Mouse (Mus musculus) kidney, embryonic 14.5 days (tissue): ENCODE results near the gene Zfp277. TPM values are rescaled to one million over a fixed set of nuclear protein-coding genes. Genes with fewer than 3 reads are reported as not detected.

Experiments
- ATAC-seq: fragments of 200-750 bp; cut with Nextera tagmentation; 2 replicates; pipeline ENCODE4 v1.8.0; 2017; ENCODE audit warnings: moderate number of reproducible peaks, mild to moderate bottlenecking, moderate TSS enrichment, moderate library complexity; ENCODE audit not compliant: low FRiP score, low TSS enrichment
- H3K27ac ChIP-seq: fragments of 300-500 bp; sonication (generic); 2 replicates; pipeline ENCODE4 v1.5.1; 2014; ENCODE audit warnings: low read depth, mild to moderate bottlenecking, low read length, moderate library complexity, mixed read lengths
- H3K27me3 ChIP-seq: fragments of 300-500 bp; sonication (generic); 2 replicates; pipeline ENCODE4 v1.6.1; 2014; ENCODE audit warnings: mild to moderate bottlenecking, low read length; ENCODE audit not compliant: control insufficient read depth, insufficient read depth
- H3K36me3 ChIP-seq: fragments of 300-500 bp; sonication (generic); 2 replicates; pipeline ENCODE4 v1.6.1; 2014; ENCODE audit warnings: low read length, mixed read lengths; ENCODE audit not compliant: control insufficient read depth, insufficient read depth
- H3K4me1 ChIP-seq: fragments of 300-500 bp; sonication (generic); 2 replicates; pipeline ENCODE4 v1.6.1; 2014; ENCODE audit warnings: low read length, mixed read lengths; ENCODE audit not compliant: control insufficient read depth, insufficient read depth
- H3K4me2 ChIP-seq: fragments of 300-500 bp; sonication (generic); replicated peaks from 2 replicates; pipeline ENCODE4 v1.6.1; 2014; ENCODE audit warnings: low read depth, mild to moderate bottlenecking, low read length
- H3K4me3 ChIP-seq: fragments of 300-500 bp; sonication (generic); 2 replicates; pipeline ENCODE4 v1.5.1; 2014; ENCODE audit warnings: mild to moderate bottlenecking, low read length
- H3K9ac ChIP-seq: fragments of 300-500 bp; sonication (generic); 2 replicates; pipeline ENCODE4 v1.6.1; 2014; ENCODE audit warnings: low read depth, mild to moderate bottlenecking, low read length, moderate library complexity
- H3K9me3 ChIP-seq: fragments of 300-500 bp; sonication (generic); 2 replicates; pipeline ENCODE4 v1.6.1; 2016; ENCODE audit warnings: low read length; ENCODE audit not compliant: control insufficient read depth
- WGBS: fragments of 180-500 bp; shearing (Covaris S2); extraction: QIAGEN DNeasy Blood & Tissue Kit; methylation state at CpG from one replicate; pipeline ENCODE4 v1.1.7; 2014; 5-methylcytosine and 5-hydroxymethylcytosine counted together
- polyA plus RNA-seq: library from polyadenylated mRNA; unstranded; fragments of >200 nt; fragmentation: Nextera tagmentation; extraction: Ambion mirVana; gene quantifications from 2 replicates; pipeline ENCODE4 v1.2.1, GENCODE M21; 2014

The Zfp277 gene
- polyA plus RNA-seq, 1 experiment from 2014 or later, result 51.9 TPM

GRCm38 (mm10) chr12:40468235-40468634 lies 22.5 kb upstream of the Zfp277 start:
- peaks cover 15% of the 10 kb centered on the region for H3K4me1 ChIP-seq
- WGBS, result 81% methylated on average over 4 of the region's 4 CpGs
- H3K4me3 ChIP-seq, result no peak overlapping the region
- no peak overlapping the region for H3K27ac ChIP-seq
- no peaks in the 10 kb centered on the region for H3K36me3 ChIP-seq
- no peaks in the 10 kb centered on the region for H3K27me3 ChIP-seq
- H3K9me3 ChIP-seq, result no peaks in the 10 kb centered on the region
- no peak overlapping the region for H3K9ac ChIP-seq
- H3K4me2 ChIP-seq, result no peak overlapping the region
- no peak for ATAC-seq

- Histone ChIP-seq H3K4me2 (no peak overlapping the region), H3K4me3 (no peak overlapping the region), H3K36me3 (no peaks in the 10 kb centered on the region), H3K9me3 (no peaks in the 10 kb centered on the region), H3K27me3 (no peaks in the 10 kb centered on the region), H3K27ac (no peak overlapping the region; the same call in 1 of the 2 replicates), H3K4me1 (no peaks in the 10 kb centered on the region), H3K9ac (no peak overlapping the region)
- 33% methylated on average over 6 of the region's 6 CpGs for WGBS
- peak; percentile 50; the same call in 1 of the 2 replicates for ATAC-seq
Measured at GRCm38 (mm10) chr12:40464282-40464681, 18.6 kb upstream of the Zfp277 start.

- H3K4me3 ChIP-seq, result no peak overlapping the region
- no peak overlapping the region for H3K9ac ChIP-seq
- no peak overlapping the region for H3K4me2 ChIP-seq
- no peaks in the 10 kb centered on the region for H3K9me3 ChIP-seq
- H3K27ac ChIP-seq, result no peak overlapping the region; the same call in 1 of the 2 replicates
- ATAC-seq, result no peak
- 62% methylated on average over 2 of the region's 2 CpGs for WGBS
- no peaks in the 10 kb centered on the region for H3K27me3 ChIP-seq
- H3K36me3 ChIP-seq, result no peaks in the 10 kb centered on the region
- H3K4me1 ChIP-seq, result no peaks in the 10 kb centered on the region
Measured at GRCm38 (mm10) chr12:40463828-40464227, 18.1 kb upstream of the Zfp277 start.

- no peaks in the 10 kb centered on the region for H3K36me3 ChIP-seq
- H3K9ac ChIP-seq, result no peak overlapping the region
- 54% methylated on average over 7 of the region's 7 CpGs for WGBS
- no peaks in the 10 kb centered on the region for H3K27me3 ChIP-seq
- H3K27ac ChIP-seq, result no peak overlapping the region
- no peak overlapping the region for H3K4me3 ChIP-seq
- no peaks in the 10 kb centered on the region for H3K9me3 ChIP-seq
- no peak overlapping the region for H3K4me2 ChIP-seq
- ATAC-seq, result no peak
- H3K4me1 ChIP-seq, result no peaks in the 10 kb centered on the region
Measured at GRCm38 (mm10) chr12:40462693-40463235, 17.1 kb upstream of the Zfp277 start.

- H3K36me3 ChIP-seq, result no peaks in the 10 kb centered on the region
- H3K4me2 ChIP-seq, result no peak overlapping the region
- no peak overlapping the region; the same call in 1 of the 2 replicates for H3K27ac ChIP-seq
- WGBS, result 68% methylated on average over 6 of the region's 6 CpGs
- H3K27me3 ChIP-seq, result no peaks in the 10 kb centered on the region
- H3K9me3 ChIP-seq, result no peaks in the 10 kb centered on the region
- no peaks in the 10 kb centered on the region for H3K4me1 ChIP-seq
- no peak overlapping the region for H3K4me3 ChIP-seq
- H3K9ac ChIP-seq, result no peak overlapping the region
- no peak for ATAC-seq
Measured at GRCm38 (mm10) chr12:40459673-40460265, 14.1 kb upstream of the Zfp277 start.

- H3K4me2 ChIP-seq, result no peak overlapping the region
- 66% methylated on average over 3 of the region's 3 CpGs for WGBS
- H3K27me3 ChIP-seq, result no peaks in the 10 kb centered on the region
- ATAC-seq, result no peak
- no peak overlapping the region for H3K4me3 ChIP-seq
- H3K36me3 ChIP-seq, result no peaks in the 10 kb centered on the region
- H3K4me1 ChIP-seq, result no peaks in the 10 kb centered on the region
- no peaks in the 10 kb centered on the region for H3K9me3 ChIP-seq
- H3K27ac ChIP-seq, result no peak overlapping the region; the same call in 1 of the 2 replicates
- no peak overlapping the region for H3K9ac ChIP-seq
Measured at GRCm38 (mm10) chr12:40458977-40459376, 13.3 kb upstream of the Zfp277 start.

- H3K9ac ChIP-seq, result no peak overlapping the region
- H3K36me3 ChIP-seq, result no peaks in the 10 kb centered on the region
- H3K4me3 ChIP-seq, result no peak overlapping the region
- ATAC-seq, result no peak
- no peaks in the 10 kb centered on the region for H3K4me1 ChIP-seq
- 88% methylated on average over 2 of the region's 2 CpGs for WGBS
- H3K9me3 ChIP-seq, result no peaks in the 10 kb centered on the region
- no peak overlapping the region for H3K4me2 ChIP-seq
- H3K27ac ChIP-seq, result no peak overlapping the region
- H3K27me3 ChIP-seq, result no peaks in the 10 kb centered on the region
Measured at GRCm38 (mm10) chr12:40456517-40456916, 10.8 kb upstream of the Zfp277 start.

GRCm38 (mm10) chr12:40449119-40449795 lies 3.6 kb upstream of the Zfp277 start:
- Histone ChIP-seq H3K4me2 (no peak overlapping the region; the same call in 1 of the 2 replicates), H3K27ac (no peak overlapping the region), H3K9me3 (no peaks in the 10 kb centered on the region), H3K27me3 (no peaks in the 10 kb centered on the region), H3K4me3 (no peak overlapping the region), H3K36me3 (no peaks in the 10 kb centered on the region), H3K9ac (no peak overlapping the region), H3K4me1 (peaks cover 14% of the 10 kb centered on the region; the same call in 1 of the 2 replicates)
- 56% methylated on average over 9 of the region's 9 CpGs for WGBS
- ATAC-seq, result no peak
